Mouse (Mus musculus) liver, embryonic 14.5 days (tissue): ENCODE results near the gene Sufu.

Experiments
- CTCF ChIP-seq: IDR thresholded peaks from 2 replicates; pipeline ENCODE4 v1.5.1; 2016; ENCODE audit warnings: antibody characterized with exemption, low read depth, control low read depth
- EP300 ChIP-seq: IDR thresholded peaks from 2 replicates; pipeline ENCODE4 v1.6.1; 2016; ENCODE audit warnings: antibody characterized with exemption, low read depth

- TF ChIP-seq CTCF (no peak), EP300 (no peak)
Measured at GRCm38 (mm10) chr19:46477432-46477845, 80.7 kb downstream of the Sufu start.
